In the genomic region with DNA sequence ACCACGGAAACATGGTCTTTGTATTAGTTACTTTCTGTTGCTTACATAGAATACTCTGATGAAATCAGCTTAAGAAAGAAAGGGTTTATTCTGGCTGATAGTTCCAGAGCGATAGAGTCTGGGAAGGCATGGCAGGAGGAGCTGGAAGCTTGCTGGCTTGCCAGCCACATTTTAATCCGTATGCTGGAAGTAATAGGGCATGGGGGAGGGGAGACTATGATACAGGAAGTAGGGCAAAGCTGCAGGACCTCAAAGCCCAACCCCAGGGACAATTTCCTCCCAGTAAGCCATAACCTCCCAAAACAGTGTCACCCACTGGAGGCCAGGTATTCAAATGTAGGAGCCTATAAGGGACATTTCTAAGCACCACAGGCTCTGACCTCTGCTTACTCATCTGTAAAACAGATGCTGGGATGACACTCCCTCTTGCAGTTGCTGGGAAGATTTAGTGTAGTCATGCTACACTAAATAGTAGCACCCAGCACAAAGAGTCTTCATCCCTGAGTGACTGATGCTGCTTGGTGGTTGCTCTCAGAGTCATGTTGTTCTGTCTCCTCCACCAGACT, we compare ENCODE assay signal across 13 mouse cellular contexts.
"Had no signal": no experiment of that assay in that cellular context is flagged by ENCODE, and none has a peak within 500 bp of the region (broad histone marks: within the 10 kb centered on the region; RNA-seq: fewer than 3 reads in every experiment).

No protein-coding gene starts in this region.

- H3K27ac ChIP-seq: kidney, postnatal 0 days; limb, embryonic 15.5 days; liver, embryonic 12.5 days; midbrain, embryonic 13.5 days; neural tube, embryonic 15.5 days; stomach, embryonic 15.5 days had no signal

- H3K9me3 ChIP-seq: limb, embryonic 15.5 days; liver, embryonic 12.5 days; midbrain, embryonic 13.5 days; neural tube, embryonic 15.5 days; stomach, embryonic 15.5 days had no signal

- DNase-seq: kidney, adult 11 months; kidney, adult 9 months; layer of hippocampus, postnatal 36 days; lung, embryonic 14.5 days; lung, postnatal 10 days; lung, postnatal 4 days had no signal

- H3K4me1 ChIP-seq: limb, embryonic 15.5 days; midbrain, embryonic 13.5 days; neural tube, embryonic 15.5 days; stomach, embryonic 15.5 days had no signal

- H3K27me3 ChIP-seq: limb, embryonic 15.5 days; liver, embryonic 12.5 days; midbrain, embryonic 13.5 days; neural tube, embryonic 15.5 days; stomach, embryonic 15.5 days had no signal

- H3K4me3 ChIP-seq: limb, embryonic 15.5 days; liver, embryonic 12.5 days; midbrain, embryonic 13.5 days; myocyte; neural tube, embryonic 15.5 days; stomach, embryonic 15.5 days had no signal

- H3K4me2 ChIP-seq: limb, embryonic 15.5 days; liver, embryonic 12.5 days; lung, embryonic 14.5 days; midbrain, embryonic 13.5 days; neural tube, embryonic 15.5 days; stomach, embryonic 15.5 days had no signal

- H3K9ac ChIP-seq: limb, embryonic 15.5 days; liver, embryonic 12.5 days; lung, embryonic 14.5 days; midbrain, embryonic 13.5 days; neural tube, embryonic 15.5 days; stomach, embryonic 15.5 days had no signal

- H3K36me3 ChIP-seq: limb, embryonic 15.5 days; liver, embryonic 12.5 days; midbrain, embryonic 13.5 days; neural tube, embryonic 15.5 days; stomach, embryonic 15.5 days had no signal

- ATAC-seq: liver, embryonic 12.5 days; midbrain, embryonic 13.5 days had no signal
